Mouse (Mus musculus) layer of hippocampus, postnatal 25 days (tissue): ENCODE data around the gene Cdk14. TPM values are rescaled to one million over a fixed set of nuclear protein-coding genes. Genes with fewer than 3 reads are reported as not detected.

ENCODE experiments used
- DNase-seq, 2 experiments: peaks; one replicate each; pipeline ENCODE4 v3.0.0; 2022; ENCODE audit warnings: mixed read lengths in 2 of 2, low spot score in 1 of 2; ENCODE audit errors: extremely low spot score in 1 of 2
- total RNA-seq, 2 experiments: library from RNA; stranded (reverse); gene quantifications; 2 replicates each; pipeline ENCODE4 v1.2.3; 2021

The Cdk14 gene
- total RNA-seq, 2 experiments from 2014 or later, result 233 to 245 TPM

DNA sequence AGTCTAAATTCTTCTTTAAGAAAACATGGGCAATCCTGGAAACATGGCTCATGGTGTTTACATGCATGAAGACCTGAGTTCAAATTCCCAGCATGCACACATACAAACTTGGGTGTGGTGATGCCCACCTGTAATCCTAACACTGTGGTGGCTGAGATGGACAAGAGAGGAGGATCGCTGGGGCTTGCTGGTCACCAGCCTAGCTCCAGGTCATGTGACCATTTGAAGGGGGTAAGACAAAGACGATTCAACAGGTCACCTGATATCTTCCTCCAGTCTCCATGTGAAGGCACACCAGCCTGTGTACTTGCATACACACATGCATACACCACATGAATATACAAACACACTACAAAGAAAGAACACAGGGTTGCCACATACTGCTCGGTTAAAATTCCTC, 406.3 kb downstream of the Cdk14 start:
- DNase-seq, result no peak

- DNase-seq, result no peak
Measured at GRCm38 (mm10) chr5:5012521-5013346, 407.4 kb downstream of the Cdk14 start.

GRCm38 (mm10) chr5:5008153-5008745, 411.9 kb downstream of the Cdk14 start:
- DNase-seq, result no peak

GRCm38 (mm10) chr5:5007489-5008152, 412.5 kb downstream of the Cdk14 start:
- no peak for DNase-seq

DNA sequence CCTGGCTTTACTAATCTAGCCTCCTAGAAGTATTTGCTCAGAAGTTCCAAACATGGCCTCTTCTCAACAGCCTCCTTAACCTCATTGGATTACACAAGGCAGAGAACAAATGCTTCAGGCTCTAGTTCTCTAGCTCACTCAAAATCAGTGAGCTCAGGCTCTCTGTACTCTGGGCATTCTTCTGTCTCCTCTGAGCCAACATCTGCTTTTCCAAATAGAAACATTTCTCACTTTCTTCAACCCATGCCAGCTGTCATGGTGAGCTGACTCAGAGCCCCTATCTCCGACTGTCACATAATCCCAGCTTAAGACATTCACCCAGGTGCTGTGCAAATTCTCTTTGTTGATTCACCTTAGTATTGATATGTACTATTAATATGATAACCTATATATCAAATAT, 414.5 kb downstream of the Cdk14 start:
- DNase-seq, result no peak

DNA sequence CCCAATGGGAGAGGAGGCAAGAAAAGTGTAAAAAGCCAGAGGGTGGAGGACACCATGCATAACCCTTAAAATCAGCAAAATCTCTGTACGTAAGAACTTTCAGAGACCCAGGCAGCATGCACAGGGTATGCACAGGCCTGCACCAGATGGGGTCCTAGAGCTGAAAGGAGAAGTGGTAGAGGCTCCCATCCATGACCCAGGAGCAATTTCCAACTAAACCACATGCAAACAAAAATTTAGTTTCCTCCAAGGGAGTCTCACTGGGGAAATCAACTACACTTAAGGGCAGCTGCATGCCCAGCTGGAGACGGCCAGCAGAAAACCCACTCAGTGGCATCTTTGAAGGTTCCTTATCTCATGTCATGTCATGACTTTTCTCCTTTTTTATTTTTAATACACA, 415.4 kb downstream of the Cdk14 start:
- no peak for DNase-seq

GRCm38 (mm10) chr5:4993192-4993601, 426.9 kb downstream of the Cdk14 start:
- DNase-seq, result peak; percentile 54 to 58

DNA sequence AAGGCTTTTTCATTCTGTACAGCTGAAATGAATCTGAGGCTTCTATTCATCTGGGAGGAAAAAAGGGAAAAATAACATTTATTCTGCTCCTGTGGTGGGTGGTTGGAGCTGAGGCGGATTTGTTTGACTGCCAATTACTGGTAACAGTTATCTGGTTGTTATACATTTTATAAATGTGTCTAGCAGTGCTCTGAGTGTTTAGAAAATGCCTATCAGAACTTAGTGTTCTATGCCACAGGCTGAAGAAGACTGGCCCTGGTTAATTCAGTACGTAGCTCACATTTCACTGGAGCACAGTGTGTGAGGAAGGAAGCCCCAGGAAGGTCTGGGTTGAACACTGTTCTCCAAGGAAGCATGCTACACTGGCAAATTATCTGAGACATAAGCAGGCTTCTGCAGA, 429.1 kb downstream of the Cdk14 start:
- DNase-seq, result peak in 1 of 2 experiments; percentile 29

DNA sequence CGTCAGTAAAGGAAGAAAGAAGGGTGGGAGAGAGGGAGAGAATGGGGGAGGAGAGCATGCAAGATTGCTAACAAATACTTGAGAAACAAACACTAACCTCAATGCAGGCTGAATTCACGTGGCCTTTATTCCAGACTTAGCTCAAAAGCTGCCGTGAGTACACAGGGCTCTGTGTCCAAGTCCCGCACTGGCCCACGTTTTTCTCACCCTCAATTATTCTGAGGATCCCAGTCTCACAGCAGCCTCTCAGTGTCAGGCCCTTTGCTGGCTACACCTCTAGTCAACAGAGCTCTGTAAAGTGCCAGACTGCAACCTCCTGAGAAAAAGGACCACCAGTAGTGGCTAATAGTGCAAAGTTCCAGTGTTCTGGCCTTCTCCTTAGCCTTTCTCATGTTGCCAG, 429.9 kb downstream of the Cdk14 start:
- no peak for DNase-seq

DNA sequence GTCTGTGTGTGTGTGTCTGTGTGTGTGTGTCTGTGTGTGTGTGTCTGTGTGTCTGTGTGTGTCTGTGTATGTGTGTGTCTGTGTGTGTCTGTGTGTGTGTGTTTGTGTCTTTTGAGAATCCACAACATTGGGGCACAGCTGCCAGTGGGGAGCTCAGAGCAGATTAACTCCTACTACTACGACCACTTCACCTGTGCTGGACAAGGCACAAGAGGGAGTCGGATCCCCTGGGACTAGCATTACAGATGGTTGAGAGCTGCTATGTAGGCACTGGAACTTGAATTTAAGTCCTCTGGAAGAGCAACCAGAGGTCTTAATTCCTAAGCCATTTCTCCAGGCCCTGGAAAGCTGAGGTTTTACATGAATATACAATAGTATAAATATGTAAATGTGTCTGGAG, 433.9 kb downstream of the Cdk14 start:
- no peak for DNase-seq

DNA sequence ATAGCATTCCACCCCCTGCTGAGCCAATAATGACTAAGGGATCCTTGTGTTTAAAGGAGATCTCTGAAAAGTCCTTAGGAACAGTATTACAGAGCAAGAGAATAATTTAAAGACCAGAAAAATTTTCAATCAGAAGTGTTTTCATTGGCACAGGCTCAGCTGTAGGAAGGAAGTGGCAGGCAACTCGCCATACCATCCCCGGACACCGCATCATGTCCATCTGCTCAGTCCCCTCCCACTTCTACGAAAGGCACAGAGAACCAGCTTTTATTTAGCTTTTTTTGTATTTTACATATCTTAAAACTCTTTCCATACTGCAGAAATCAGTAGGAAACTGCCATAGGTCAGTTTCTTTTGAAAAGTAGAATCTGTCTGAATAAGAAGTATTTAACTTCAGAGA, 440.6 kb downstream of the Cdk14 start:
- DNase-seq, result no peak

DNA sequence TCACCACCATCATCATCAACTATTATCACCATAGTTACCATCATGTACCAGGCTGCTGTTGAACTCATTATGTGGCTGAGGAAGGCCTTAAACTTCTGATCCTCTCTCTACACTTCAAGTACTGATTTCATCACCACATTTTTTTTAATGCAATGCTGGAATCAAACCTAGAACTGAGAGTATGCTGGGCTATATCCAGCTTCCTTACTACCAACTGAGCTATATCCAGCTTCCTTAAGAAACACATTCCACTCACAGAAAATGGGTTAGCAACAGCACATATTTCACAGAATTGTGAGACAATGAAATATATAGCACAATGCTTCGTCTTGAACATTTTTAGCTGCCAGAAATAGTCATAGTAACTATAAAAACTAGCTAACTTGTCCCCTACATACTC, 446.7 kb downstream of the Cdk14 start:
- DNase-seq, result no peak

DNA sequence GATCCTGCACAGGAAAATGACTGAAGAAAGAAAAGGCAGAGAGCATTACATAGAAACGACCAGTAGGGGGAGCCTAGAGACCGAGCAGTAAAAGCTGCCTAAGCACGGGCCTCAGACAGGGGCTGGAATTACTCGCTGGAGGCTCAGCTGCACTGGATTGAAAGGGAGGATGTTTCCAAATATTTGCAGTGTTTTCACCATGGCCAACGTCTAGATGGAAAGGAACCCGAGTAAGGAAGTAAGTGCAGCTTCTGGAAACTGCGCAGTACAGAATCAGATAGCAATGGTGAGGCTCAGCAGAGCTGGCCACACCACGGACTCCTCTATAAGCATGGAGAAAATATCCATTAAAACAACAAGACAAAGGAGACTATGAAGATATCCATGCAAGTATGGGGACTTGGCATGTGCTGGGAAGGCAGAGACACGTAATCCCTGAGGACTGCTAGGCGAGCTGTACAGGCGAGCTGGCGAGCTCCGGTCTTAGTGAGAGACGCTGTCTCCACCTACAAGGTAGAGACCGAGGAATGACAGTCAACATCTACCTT, 458.0 kb downstream of the Cdk14 start:
- peak; percentile 27 to 31 for DNase-seq

DNA sequence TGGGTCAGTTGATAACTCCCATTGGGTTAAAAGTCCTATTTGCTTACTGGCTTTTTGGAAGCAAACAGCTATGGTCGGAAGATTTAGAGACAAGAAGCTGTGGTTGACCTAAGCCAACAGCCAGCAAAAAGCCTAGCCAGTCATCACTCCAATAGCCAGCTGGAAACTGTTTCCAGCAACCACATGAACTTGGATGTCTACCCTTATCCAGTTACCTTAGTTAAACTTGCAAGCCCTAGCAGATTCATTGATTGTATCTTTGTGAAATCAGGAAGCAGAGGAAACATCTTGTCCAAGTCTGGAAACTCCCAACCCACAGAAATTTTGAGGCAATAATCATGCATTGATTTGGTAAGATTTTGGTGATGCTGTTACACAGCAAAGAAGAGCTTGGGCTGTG, 458.5 kb downstream of the Cdk14 start:
- no peak for DNase-seq

- DNase-seq, result no peak
Measured at GRCm38 (mm10) chr5:4959446-4959845, 460.7 kb downstream of the Cdk14 start.

DNA sequence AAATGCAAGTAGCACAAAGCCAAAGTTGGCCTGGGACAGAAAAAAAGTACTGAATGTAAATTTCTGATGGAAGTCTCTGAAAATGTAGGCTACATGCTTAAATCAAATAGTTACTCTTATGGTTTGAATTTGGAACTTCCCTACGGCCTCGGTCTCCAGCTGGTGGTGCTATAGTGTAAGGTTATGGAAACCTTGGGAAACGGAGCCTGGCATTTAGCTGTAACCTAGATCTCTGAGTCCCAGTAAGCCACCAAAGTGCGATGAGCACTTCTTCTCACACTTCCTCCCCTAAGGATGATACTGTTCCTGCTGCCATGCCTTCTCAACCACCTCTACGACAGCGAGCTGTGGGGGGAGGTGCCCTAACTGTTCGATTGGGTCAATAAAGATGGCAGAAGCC, 464.1 kb downstream of the Cdk14 start:
- no peak for DNase-seq

- DNase-seq, result no peak
Measured at GRCm38 (mm10) chr5:4955392-4955791, 464.7 kb downstream of the Cdk14 start.

DNA sequence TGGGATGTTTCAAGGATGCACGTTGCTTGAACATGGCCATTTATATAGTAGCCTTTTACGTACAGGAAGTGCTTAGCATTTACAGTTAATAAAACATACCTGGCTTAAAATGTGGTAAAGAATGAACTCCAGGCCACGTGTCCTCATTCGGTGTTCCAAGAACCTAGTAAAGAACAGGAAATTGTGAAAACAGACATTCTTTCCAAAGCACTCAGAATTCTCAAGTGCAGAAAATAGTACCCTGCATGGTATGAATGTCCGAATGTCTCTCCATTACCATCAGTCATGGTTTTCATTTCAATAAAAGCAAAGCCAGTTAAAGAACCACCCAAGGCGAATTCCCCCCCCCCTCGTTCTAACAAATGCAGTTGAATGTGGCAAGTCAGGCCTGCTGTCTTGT, 470.7 kb downstream of the Cdk14 start:
- DNase-seq, result no peak

GRCm38 (mm10) chr5:4948090-4948954, 471.8 kb downstream of the Cdk14 start:
- no peak for DNase-seq

DNA sequence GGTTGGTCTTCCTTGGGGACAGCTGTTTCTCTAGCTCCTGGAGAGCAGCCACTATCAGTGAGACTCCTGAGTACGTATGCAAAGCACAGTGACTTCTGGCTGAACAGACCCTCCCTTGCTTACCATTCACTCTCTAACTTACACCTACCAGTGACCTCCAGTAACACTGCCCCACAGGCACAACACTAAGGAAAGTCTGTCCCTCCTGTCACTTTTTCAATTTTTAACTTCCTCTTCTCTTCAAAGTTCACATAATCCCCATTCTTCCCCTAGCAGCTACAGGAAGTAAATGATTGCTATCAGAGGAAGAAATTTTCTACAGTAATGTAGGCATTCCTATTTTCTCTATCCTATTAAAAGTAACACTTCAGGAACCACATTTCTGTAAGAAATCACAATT, 485.0 kb downstream of the Cdk14 start:
- no peak for DNase-seq
